Mouse (Mus musculus) layer of hippocampus, postnatal 14 days (tissue): ENCODE data around the gene Sltm. TPM values are rescaled to one million over a fixed set of nuclear protein-coding genes. Genes with fewer than 3 reads are reported as not detected.
"Not testable (repeated sequence)": the region's sequence is repeated elsewhere in the genome, so short reads cannot be mapped to it uniquely, and the experiment has no call there.

ENCODE experiments used
- DNase-seq, 2 experiments: peaks; one replicate each; pipeline ENCODE4 v3.0.0; 2021 to 2022; ENCODE audit warnings: low spot score in 2 of 2, mixed read lengths in 1 of 2
- long read RNA-seq, 2 experiments: library from polyadenylated mRNA; stranded (forward); transcript quantifications; one replicate each; pipeline ENCODE4 v2.0.0; 2021
- total RNA-seq, 2 experiments: library from RNA; stranded (reverse); gene quantifications; 2 replicates each; pipeline ENCODE4 v1.2.3; 2021

Gene Sltm
- total RNA-seq, result 10 to 100 TPM; 44.0 to 47.0 TPM
- long read RNA-seq, experiment 1, transcript Sltm-201 (21 exons, 3,691 nt), result major isoform, 16 of 45 reads
- long read RNA-seq, experiment 1, transcript Sltm-206 (21 exons, 3,755 nt), result minor isoform, 11 of 45 reads
- long read RNA-seq, experiment 1, partial matches to known transcripts, result 3 of 45 reads
- long read RNA-seq, experiment 1, other reads (novel, unspliced or antisense), result 14 of 45 reads
- long read RNA-seq, experiment 2, transcript Sltm-201 (21 exons, 3,691 nt), result major isoform, 10 of 37 reads
- long read RNA-seq, experiment 2, transcript Sltm-206 (21 exons, 3,755 nt), result major isoform, 10 of 37 reads
- long read RNA-seq, experiment 2, partial matches to known transcripts, result 2 of 37 reads
- long read RNA-seq, experiment 2, other reads (novel, unspliced or antisense), result 13 of 37 reads

DNA sequence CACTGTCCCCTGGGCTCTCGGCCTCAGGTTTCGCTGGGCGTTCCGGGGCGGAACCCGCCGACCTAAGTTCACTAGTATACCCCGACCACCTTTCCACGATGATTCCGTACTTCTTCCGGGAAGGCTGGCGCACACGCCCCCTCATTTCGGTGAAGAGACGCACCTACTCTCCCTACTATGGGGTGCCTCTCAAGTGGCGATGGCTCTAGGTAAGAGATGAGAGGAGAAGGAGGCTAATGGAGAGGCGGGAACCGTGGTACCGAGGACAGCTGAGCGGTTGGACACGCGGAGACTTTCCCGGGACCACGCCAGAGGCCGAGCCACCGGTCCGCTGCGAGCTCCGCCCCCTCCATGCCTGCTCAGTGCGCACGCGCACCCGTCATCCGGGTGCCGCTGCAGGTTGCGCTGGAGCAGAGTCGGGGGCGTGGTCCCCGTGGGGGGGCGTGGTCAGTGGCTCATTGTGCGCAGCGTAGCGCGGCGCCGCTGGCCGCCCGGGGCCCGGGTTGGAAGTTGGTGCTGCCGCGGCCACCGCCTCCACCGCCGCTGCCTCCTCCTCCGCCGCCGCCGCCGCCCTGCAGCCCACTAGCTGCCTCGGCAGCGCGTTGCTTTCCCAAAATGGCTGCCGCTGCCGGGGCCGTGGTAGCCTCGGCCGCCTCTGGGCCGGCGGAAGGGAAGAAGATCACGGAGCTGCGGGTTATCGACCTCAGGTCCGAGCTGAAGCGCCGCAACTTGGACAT is at the start of gene Sltm:
Gene Sltm (plus strand): TSS at position 450 of the 737 bp plus-strand sequence.
- peak; percentile 98 to 99 for DNase-seq

DNA sequence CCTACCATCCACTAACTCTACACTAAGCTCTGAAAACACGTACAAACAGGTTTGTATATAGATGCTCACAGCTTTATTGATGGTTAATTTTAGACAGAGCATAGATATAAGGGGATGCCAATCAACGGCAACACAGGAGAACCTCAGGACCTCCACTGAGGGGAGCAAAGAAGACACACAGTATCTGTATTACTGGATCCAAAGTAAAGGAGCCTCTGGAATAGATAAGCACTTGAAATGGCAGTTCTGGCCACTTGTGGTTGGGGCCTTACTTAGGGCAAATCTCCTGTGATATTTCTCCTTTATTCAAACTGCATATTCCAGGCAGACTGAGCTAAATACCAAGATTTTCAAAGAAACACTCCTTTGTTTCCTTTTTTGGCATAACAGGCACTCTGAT is 49.5 kb upstream of the Sltm start:
- no peak for DNase-seq

DNA sequence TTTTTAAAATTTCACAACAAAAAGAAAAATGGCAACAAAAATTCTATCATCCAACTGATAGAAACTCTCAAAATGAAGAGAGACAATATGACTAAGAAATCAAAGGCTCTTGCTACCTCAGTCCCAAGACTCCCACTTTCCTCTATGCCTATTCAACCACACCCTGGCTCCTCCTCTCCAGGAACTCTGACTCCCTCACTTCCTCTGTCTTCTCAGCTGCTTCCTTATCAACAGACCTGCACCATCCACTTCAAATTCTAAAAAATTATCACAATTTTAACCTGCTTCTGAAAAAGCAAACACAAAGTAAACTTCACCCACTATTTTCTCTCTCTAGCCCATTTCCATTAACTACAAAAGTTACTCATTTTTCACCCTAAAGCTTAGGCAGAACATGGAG is 45.6 kb upstream of the Sltm start:
- DNase-seq, result no peak

DNA sequence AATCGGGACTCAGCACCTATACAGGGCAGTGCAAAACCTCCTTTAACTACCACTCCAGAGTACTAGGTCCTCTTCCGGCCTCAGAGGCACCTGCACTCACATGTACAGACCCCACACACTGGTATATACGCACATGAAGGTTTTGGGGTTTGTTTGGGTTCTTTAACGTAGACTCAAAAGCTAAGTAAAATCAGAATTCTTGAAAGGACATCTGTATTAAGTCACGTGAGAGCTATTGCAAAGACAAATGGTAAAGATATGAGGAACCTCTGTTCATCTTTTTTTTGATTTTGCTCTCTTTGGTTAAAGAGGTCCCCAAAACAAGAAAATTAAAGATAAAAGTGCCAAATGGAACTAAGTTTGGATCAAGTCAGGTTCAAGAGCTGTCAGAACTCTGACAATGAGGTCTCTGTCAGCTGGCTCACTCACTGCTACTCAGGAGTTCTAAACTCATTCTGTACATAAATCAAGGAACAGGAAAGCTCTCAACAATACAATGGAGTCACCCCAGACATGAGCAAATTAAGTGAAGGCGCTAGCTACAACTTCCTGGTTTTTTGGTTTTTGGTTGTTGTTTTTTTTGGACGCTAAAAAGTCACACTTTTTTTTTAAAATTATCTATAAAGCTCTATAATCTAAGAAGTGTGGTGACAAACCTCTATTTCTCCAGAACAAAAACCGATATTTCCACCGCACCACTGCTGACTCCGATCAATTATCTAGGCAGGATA is 40.1 kb upstream of the Sltm start:
- no peak for DNase-seq

DNA sequence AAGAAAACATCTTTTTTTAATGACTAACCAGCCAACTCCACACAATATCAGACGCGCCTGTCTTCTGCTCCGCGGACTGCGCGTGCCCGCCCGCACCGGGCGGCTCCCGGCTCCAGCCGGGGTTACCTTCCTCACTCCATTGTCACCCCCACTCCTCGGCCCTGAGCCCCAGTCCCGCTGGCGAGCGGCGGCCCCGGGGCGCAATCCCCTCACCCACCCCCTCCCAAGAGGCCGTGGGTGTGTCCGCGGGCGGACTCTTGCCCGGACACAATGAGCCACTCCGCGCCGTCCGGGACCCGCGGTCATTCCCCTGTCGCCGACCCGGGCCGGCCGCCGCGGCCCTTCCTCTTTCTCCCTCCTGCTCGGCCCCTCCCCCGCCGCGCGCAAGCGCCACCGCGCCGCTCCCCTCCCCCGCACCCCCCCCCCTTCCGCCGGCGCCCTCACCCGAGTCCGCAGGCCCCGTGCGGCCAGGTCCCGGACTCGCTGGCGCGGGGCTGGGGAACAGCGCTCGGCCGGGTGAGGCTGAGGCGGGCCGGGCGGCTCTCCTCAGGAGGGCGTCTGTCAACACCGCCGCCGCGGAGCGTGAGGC is 39.4 kb upstream of the Sltm start:
- peak in 1 of 2 experiments; percentile 43 for DNase-seq

DNA sequence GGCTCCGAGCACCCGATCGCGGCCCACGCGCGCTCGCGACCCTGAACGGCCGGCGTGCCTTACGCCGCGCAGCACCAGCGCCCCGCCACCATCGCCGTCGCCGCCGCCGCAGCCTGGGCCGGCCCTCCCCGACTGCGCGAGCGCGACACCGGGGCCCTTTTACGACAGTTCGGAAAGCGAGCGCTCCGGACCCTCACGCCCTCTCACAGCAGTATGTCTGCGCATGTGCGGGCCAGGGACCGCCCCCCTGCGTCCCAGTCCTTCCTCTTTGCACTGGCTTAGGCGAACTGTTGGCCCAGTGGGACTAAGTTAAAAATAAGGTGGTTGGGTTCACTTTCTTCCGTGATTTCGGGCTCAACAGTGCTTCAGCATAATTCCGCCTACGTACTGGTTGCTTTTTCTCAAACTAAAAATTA is 38.9 kb upstream of the Sltm start, which contains the start of gene Rnf111:
Gene Rnf111 (minus strand): TSS at position 100 of the 416 bp plus-strand sequence.
- DNase-seq, result peak; percentile 93 to 97

DNA sequence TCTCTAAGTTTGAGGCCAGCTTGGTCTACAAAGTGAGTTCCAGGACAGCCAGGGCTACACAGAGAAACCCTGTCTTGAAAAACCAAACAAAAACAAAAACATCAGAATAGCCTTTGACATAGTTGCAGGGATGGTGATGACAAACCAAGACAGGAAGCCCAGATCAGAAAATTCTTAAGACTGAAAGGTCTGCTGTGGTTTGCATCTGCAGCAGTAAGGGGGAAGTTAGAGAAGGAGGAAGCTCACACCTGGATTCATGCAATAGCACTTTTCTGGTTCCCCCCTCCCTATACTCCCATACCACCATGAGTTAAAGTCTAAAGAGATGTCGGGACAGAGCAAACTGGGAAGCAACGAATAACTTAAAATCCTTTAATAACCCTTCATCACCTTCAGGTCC is 36.4 kb upstream of the Sltm start:
- DNase-seq, result no peak

DNA sequence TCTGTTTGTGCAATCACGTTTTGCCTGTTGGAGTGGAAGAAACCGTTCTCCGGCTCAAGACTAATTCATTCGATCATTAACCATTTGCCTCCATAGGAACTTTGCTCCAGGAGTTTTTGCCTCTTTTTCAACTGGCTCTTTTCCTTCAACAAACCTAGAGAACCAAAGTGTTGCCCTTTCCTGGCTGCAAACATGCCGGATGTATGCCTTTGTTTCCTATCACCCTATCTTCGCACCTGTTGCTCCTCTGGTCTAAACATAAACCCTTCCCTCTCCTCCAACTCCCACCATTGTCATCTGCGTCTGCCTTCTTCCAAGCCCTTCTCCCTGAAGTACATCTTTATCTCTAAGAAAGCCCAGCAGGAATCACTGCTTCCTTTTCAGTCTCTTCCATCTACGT is 35.8 kb upstream of the Sltm start:
- DNase-seq, result no peak

DNA sequence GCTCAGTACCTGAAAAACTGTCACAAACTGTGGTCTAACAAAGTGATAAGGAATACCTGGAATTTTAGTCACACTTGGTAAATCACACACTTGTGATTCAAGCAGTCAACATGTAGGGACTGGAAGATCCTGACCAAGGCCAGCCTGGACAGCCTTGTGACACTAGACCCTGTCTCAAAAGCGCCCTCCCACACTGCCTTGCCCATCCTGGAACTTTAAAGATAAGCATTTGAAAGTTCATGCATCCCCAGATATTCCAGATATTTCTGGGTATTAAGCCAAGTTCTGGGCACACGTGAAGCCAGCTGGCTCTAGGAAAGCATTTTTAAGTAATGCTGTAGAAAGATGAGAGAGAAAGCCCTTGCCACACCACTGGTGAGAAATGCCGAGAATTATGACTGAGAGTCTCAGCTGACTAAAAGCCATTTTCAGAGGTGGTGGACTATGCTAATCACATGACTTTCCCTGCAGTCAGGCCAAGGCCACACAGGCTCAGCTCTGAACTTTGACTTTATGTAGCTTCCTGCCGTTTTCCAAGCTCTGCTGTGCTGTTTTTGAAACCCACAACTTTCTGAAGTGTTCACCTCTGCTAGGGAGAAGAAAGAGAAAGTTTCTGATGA is 32.5 kb upstream of the Sltm start:
- DNase-seq, result no peak

DNA sequence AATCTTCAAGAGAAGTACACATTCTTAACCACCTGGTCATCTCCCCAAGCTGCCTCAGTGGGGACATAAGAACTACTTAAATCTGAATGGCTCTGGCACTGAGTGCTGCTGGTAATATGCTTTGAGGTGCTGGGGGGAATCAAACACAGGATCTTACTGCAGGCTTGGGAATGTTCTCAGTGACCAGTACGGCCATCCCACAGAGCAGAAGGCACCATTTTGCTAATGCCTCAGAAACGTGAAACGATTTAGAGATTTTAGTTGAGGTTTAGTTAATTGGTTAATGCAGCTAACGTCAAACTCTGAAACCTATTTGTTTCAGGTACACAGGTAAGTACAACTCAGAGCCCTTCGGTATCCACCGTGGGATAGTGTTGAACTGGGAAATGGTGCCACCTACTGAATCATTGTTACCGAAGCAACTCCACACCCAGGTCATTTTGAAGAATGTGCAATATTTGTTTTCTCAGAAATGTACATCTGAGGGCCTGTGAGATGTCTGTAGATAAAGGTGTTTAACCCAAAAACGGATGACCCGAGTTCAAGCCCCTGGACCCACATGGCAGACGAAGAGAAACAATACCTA is 31.5 kb upstream of the Sltm start:
- no peak for DNase-seq

DNA sequence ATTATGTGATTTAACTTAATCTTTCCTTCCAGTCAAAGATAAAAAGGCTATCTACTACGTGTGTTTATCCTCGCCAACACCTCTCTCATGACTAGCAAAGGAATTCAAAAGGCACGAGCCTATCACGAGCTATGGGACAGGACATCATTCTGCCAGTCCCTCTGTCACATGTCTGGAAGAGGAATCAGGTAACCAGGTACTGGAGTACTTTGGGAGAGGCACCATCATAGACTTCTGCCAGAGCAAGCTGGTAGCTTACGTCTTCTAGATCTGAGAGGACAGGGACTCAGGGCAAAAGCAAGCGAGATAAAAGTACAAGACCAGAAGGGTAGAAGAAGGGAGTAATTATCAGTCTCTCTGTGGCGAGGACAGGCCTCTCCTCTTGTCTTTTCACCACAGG is 30.9 kb upstream of the Sltm start:
- DNase-seq, result no peak

DNA sequence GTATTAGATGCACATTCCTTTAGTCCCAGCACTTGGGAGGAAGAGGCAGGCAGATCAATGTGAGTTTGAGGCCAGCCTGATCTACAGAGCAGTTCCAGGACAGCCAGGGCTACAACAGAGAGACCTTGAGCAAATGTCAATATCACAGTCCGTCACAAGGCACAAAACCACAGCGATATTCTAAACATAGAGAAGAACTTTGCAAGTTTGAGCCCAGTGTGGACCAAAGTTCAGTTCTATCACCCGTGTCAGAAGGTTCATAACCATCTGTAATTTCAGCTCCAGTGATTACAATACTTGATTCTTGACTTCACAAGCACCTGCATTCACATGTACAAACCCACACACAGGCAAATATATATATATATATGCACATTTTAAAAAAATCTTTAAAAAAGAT is 21.9 kb upstream of the Sltm start:
- DNase-seq, result no peak

DNA sequence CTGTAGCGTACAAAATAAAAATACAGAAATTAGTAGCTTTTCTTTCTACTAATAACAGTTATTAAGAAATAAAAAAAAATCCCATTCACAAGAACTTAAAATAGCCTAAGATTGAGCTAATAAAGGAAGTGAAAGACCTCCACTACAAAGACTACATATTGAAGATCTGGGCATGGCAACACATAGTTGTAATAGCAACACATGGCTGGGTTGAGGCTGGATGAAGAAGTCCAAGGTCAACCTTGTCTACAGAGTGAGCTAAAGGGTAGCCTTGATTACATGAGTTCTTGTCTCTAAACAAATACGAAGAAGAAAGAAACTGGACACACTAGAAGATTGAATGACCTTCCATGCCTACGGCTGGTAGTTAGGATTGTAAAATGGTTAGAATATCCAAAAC is 18.7 kb upstream of the Sltm start:
- no peak for DNase-seq

DNA sequence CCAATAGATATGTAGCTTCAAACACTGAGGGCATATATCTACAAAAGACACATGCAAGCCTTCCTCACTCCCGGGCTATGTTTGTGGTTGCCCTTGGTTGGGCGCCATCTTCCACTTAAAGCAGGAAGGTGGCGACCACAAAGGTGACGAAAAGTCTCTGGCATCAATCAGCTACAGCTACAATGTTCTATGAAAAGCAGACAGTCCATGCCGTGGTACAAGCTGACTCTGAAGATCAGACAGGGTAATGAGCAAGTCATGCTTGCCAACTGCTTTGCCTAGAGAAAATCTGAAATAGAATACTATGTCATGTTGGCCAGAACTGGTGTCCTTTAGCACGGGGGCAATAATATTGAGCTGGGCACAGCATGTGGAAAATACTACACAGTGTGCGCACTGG is 18.2 kb upstream of the Sltm start:
- DNase-seq, result no peak

DNA sequence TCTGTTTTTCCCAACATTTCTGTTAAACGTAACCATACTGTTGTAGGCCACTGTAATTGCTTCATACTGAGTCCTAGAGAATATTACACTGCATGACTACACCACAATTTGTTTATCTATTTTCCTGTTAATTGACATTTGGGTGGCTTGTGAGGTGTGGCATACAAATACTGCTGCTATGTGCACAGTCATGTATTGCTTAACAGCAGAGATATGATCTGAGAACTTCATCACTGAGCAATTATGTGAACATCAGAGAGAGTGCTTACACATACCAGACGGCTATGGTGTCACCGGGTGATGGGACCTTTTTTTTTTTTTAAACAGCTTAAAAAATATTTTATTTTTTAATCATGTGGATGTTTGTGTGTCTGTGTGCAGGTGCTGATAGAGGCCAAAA is 9.2 kb upstream of the Sltm start:
- DNase-seq, result no peak

DNA sequence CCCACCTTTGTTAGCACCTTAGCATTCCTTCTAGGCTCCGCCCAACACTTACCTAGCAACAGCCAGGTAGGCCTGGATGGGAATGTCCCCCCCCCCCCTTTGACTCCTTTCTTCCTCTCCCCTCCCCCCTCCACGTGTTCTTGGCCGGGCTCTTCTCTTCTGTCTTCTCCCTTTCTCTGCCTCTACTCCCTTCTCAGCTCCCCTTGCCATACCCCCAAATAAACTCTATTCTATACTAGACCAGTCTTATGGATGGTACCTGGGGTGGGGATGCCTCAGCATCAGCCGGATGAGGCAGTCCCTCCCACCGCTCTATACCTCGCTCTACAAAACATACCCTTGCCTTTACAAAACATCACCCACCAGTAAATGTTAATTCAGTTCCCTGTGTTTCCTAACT is 970 bp upstream of the Sltm start:
- DNase-seq, result no peak

DNA sequence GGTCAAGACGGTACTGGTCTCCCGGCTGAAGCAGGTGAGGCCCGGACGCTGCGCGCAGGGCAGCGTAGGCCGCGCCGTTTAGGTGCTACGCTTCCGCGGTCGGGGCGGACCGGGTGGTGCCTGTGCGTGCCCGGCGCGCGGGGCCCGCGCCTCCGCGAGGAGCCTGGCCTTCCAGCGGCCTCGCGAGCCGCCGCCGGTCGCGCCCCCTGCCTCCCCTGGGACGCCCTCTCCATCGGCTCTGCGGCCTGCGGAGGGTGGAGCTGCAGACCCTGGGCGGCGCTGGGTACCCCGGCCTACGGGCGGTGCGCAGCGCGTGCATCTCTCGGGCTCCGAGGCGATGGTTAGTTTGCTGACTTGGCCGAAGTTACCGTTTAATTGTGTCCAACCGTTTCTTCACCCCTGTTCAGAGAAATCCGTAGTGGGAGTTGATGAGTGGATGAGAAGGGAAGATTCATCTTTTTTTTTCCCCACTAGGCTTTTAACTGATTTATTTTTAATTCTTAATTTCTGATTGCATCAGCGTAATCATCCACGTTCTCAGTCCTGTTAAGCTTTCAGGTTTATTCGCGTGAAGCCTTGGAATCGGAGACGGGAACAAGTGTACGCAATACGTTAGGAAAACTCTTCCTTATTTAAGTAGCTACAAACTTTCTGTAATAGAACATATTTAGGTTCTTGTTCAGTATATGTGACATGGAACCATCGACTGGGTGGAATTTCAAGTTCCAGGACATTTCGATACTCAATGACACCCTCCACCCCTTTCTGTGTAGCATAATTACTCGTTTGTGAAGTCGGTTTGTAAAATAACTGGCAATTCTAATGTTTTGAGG is 710 bp downstream of the Sltm start:
- peak in 1 of 2 experiments; percentile 43 for DNase-seq

DNA sequence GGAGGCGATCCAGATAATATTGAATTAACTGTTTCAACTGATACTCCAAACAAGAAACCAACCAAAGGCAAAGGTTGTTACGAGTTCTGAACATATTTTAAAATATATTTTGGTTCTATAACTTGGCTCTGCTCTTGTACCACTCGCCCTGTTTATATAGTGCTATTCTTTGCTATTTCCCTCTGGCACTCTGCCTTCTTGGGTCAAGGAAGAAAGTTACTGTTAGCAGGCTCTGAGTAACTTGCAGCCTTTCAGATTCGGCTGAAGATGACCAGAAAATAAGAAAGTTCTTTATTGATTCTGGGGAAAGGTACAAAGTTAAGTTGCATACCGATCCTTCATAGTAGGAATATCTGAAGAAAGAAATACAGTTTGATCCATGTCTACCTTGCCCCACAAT is 1.4 kb downstream of the Sltm start:
- DNase-seq, result no peak

DNA sequence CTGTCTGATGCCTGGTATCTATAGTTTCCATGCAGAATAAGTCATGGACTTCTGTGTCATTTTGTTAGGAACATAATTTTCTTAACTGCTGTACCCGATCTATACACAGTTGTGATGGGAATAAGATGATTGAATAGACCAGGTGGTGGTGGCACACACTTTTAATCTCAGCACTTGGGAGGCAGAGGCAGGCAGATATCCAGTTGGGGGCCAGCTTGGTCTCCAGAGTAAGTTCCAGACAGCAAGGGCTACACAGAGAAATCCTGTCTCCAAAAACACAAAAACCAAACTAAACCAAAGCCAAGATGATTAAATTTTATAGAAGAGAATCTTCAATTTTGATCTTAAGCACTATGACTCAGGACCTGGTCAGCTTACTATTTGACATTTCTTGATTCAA is 2.3 kb downstream of the Sltm start:
- DNase-seq, result no peak

DNA sequence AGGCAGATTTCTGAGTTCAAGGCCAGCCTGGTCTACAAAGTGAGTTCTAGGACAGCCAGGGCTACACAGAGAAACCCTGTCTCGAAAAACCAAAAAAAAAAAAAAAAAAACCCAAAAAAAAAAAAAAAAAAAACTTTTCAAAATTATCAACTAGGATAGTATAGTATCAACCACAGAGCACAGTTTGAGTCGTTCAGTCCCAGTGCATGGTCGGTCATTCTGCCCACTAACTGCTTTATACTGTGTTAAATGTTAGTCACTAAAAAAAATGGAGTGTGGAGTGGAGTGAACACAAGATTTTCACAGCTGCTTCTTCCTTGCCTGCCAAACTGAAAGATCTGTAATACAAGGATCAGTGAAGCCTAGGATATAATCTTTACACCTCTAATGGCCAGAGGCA is 4.0 kb downstream of the Sltm start:
- not testable (repeated sequence) for DNase-seq
